Mouse (Mus musculus) limb, embryonic 15.5 days (tissue): ENCODE results near the gene St6galnac3. TPM values are rescaled to one million over a fixed set of nuclear protein-coding genes. Genes with fewer than 3 reads are reported as not detected.
A peak's percentile ranks its signal among the peaks of the same experiment; 100 is the strongest.

Experiments used
- ATAC-seq: fragments of 200-750 bp; cut with Nextera tagmentation; 2 replicates; pipeline ENCODE4 v1.8.0; 2017; ENCODE audit warnings: low read depth, moderate TSS enrichment; ENCODE audit not compliant: insufficient number of reproducible peaks, low FRiP score, low TSS enrichment
- H3K27ac ChIP-seq: fragments of 300-500 bp; sonication (generic); 2 replicates; pipeline ENCODE4 v1.5.1; 2015; ENCODE audit warnings: moderate library complexity, mild to moderate bottlenecking, inconsistent platforms
- H3K27me3 ChIP-seq: fragments of 300-500 bp; sonication (generic); 2 replicates; pipeline ENCODE4 v1.6.1; 2015; ENCODE audit warnings: inconsistent platforms
- H3K36me3 ChIP-seq: fragments of 300-500 bp; sonication (generic); 2 replicates; pipeline ENCODE4 v1.6.1; 2015; ENCODE audit warnings: inconsistent platforms
- H3K4me1 ChIP-seq: fragments of 300-500 bp; sonication (generic); 2 replicates; pipeline ENCODE4 v1.6.1; 2015; ENCODE audit warnings: inconsistent platforms
- H3K4me2 ChIP-seq: fragments of 300-500 bp; sonication (generic); 2 replicates; pipeline ENCODE4 v1.6.1; 2015; ENCODE audit warnings: mild to moderate bottlenecking, inconsistent platforms
- H3K4me3 ChIP-seq: fragments of 300-500 bp; sonication (generic); 2 replicates; pipeline ENCODE4 v1.5.1; 2015; ENCODE audit warnings: mild to moderate bottlenecking, inconsistent platforms
- H3K9ac ChIP-seq: fragments of 300-500 bp; sonication (generic); 2 replicates; pipeline ENCODE4 v1.6.1; 2015; ENCODE audit warnings: inconsistent platforms
- H3K9me3 ChIP-seq: fragments of 300-500 bp; sonication (generic); 2 replicates; pipeline ENCODE4 v1.6.1; 2016; ENCODE audit warnings: inconsistent platforms
- WGBS: fragments of 180-500 bp; shearing (Covaris S2); methylation state at CpG from one replicate; pipeline ENCODE4 v1.1.7; 2015; 5-methylcytosine and 5-hydroxymethylcytosine counted together
- polyA plus RNA-seq: library from polyadenylated mRNA; unstranded; fragments of >200 nt; fragmentation: Nextera tagmentation; extraction: Ambion mirVana; gene quantifications from 2 replicates; pipeline ENCODE4 v1.2.1, GENCODE M21; 2015

The St6galnac3 gene
- polyA plus RNA-seq, 1 experiment from 2014 or later, result 33.5 TPM

GRCm38 (mm10) chr3:153566100-153566499 lies 158.9 kb downstream of the St6galnac3 start:
- Histone ChIP-seq H3K4me2 (no peak overlapping the region), H3K27me3 (no peaks in the 10 kb centered on the region), H3K9ac (no peak overlapping the region), H3K4me1 (peaks cover 6% of the 10 kb centered on the region; the same call in 1 of the 2 replicates), H3K36me3 (no peaks in the 10 kb centered on the region), H3K9me3 (no peaks in the 10 kb centered on the region), H3K27ac (no peak overlapping the region), H3K4me3 (no peak overlapping the region)
- WGBS, result 93% methylated on average over 2 of the region's 2 CpGs
- ATAC-seq, result no peak

- ATAC-seq, result no peak
- no peak overlapping the region for H3K27ac ChIP-seq
- WGBS, result 77% methylated on average over 6 of the region's 6 CpGs
- H3K9ac ChIP-seq, result no peak overlapping the region
- H3K4me3 ChIP-seq, result no peak overlapping the region
- H3K36me3 ChIP-seq, result no peaks in the 10 kb centered on the region
- no peaks in the 10 kb centered on the region for H3K4me1 ChIP-seq
- H3K9me3 ChIP-seq, result no peaks in the 10 kb centered on the region
- no peaks in the 10 kb centered on the region for H3K27me3 ChIP-seq
- H3K4me2 ChIP-seq, result no peak overlapping the region
Measured at GRCm38 (mm10) chr3:153560897-153561296, 164.1 kb downstream of the St6galnac3 start.

GRCm38 (mm10) chr3:153559586-153559985 lies 165.4 kb downstream of the St6galnac3 start:
- H3K4me3 ChIP-seq, result no peak overlapping the region
- H3K9ac ChIP-seq, result no peak overlapping the region
- no peaks in the 10 kb centered on the region for H3K9me3 ChIP-seq
- no peak overlapping the region for H3K27ac ChIP-seq
- no peak overlapping the region for H3K4me2 ChIP-seq
- WGBS, result 90% methylated on average over 8 of the region's 8 CpGs
- no peak for ATAC-seq
- no peaks in the 10 kb centered on the region for H3K4me1 ChIP-seq
- H3K36me3 ChIP-seq, result no peaks in the 10 kb centered on the region
- H3K27me3 ChIP-seq, result no peaks in the 10 kb centered on the region

GRCm38 (mm10) chr3:153556621-153557020 lies 168.4 kb downstream of the St6galnac3 start:
- H3K4me2 ChIP-seq, result no peak overlapping the region
- H3K27ac ChIP-seq, result no peak overlapping the region
- ATAC-seq, result no peak
- no peak overlapping the region for H3K4me3 ChIP-seq
- 74% methylated on average over 11 of the region's 11 CpGs for WGBS
- no peaks in the 10 kb centered on the region for H3K36me3 ChIP-seq
- H3K4me1 ChIP-seq, result no peaks in the 10 kb centered on the region
- no peaks in the 10 kb centered on the region for H3K9me3 ChIP-seq
- no peak overlapping the region for H3K9ac ChIP-seq
- H3K27me3 ChIP-seq, result no peaks in the 10 kb centered on the region

- H3K9me3 ChIP-seq, result no peaks in the 10 kb centered on the region
- no peak overlapping the region for H3K9ac ChIP-seq
- 0 out of 2 replicates have a peak, but pooled peaks have one; percentile 10 for ATAC-seq
- H3K4me2 ChIP-seq, result no peak overlapping the region
- H3K4me3 ChIP-seq, result no peak overlapping the region
- H3K27me3 ChIP-seq, result no peaks in the 10 kb centered on the region
- H3K27ac ChIP-seq, result no peak overlapping the region
- H3K4me1 ChIP-seq, result no peaks in the 10 kb centered on the region
- WGBS, result 92% methylated on average over 3 of the region's 3 CpGs
- H3K36me3 ChIP-seq, result no peaks in the 10 kb centered on the region
Measured at GRCm38 (mm10) chr3:153553712-153554111, 171.3 kb downstream of the St6galnac3 start.

GRCm38 (mm10) chr3:153553226-153553625 lies 171.7 kb downstream of the St6galnac3 start:
- Histone ChIP-seq H3K27ac (no peak overlapping the region), H3K4me2 (no peak overlapping the region), H3K36me3 (no peaks in the 10 kb centered on the region), H3K4me3 (no peak overlapping the region), H3K27me3 (no peaks in the 10 kb centered on the region), H3K9ac (no peak overlapping the region), H3K9me3 (no peaks in the 10 kb centered on the region), H3K4me1 (no peaks in the 10 kb centered on the region)
- WGBS, result 87% methylated on average over 7 of the region's 7 CpGs
- 0 out of 2 replicates have a peak, but pooled peaks have one; percentile 30 for ATAC-seq

GRCm38 (mm10) chr3:153546936-153547683 lies 177.9 kb downstream of the St6galnac3 start:
- H3K27ac ChIP-seq, result no peak overlapping the region
- 76% methylated on average over 7 of the region's 7 CpGs for WGBS
- ATAC-seq, result no peak

GRCm38 (mm10) chr3:153539851-153540250 lies 185.1 kb downstream of the St6galnac3 start:
- no peaks in the 10 kb centered on the region for H3K9me3 ChIP-seq

More at GRCm38 (mm10) chr3:153546936-153547683, 177.9 kb downstream of the St6galnac3 start:
- Histone ChIP-seq H3K4me3 (no peak overlapping the region), H3K9me3 (no peaks in the 10 kb centered on the region), H3K4me2 (no peak overlapping the region), H3K9ac (no peak overlapping the region), H3K4me1 (no peaks in the 10 kb centered on the region), H3K27me3 (no peaks in the 10 kb centered on the region), H3K36me3 (no peaks in the 10 kb centered on the region)

GRCm38 (mm10) chr3:153538396-153538795 lies 186.6 kb downstream of the St6galnac3 start:
- H3K27ac ChIP-seq, result no peak overlapping the region
- H3K9me3 ChIP-seq, result no peaks in the 10 kb centered on the region
- H3K9ac ChIP-seq, result no peak overlapping the region
- no peak overlapping the region for H3K4me3 ChIP-seq
- no peaks in the 10 kb centered on the region for H3K27me3 ChIP-seq
- no peak for ATAC-seq
- no peaks in the 10 kb centered on the region for H3K36me3 ChIP-seq
- 14% methylated on average over 2 of the region's 2 CpGs for WGBS
- H3K4me1 ChIP-seq, result no peaks in the 10 kb centered on the region
- H3K4me2 ChIP-seq, result no peak overlapping the region

More at GRCm38 (mm10) chr3:153539851-153540250, 185.1 kb downstream of the St6galnac3 start:
- no peaks in the 10 kb centered on the region for H3K4me1 ChIP-seq
- no peaks in the 10 kb centered on the region for H3K36me3 ChIP-seq
- no peak overlapping the region for H3K9ac ChIP-seq
- H3K4me2 ChIP-seq, result no peak overlapping the region
- no peak overlapping the region for H3K4me3 ChIP-seq
- no peak overlapping the region for H3K27ac ChIP-seq
- WGBS, result 91% methylated on average over 14 of the region's 14 CpGs
- no peak for ATAC-seq
- H3K27me3 ChIP-seq, result no peaks in the 10 kb centered on the region

GRCm38 (mm10) chr3:153537435-153537834 lies 187.5 kb downstream of the St6galnac3 start:
- no peak for ATAC-seq
- Histone ChIP-seq H3K4me2 (no peak overlapping the region), H3K4me3 (no peak overlapping the region), H3K9ac (no peak overlapping the region), H3K27ac (no peak overlapping the region), H3K36me3 (no peaks in the 10 kb centered on the region), H3K27me3 (no peaks in the 10 kb centered on the region), H3K4me1 (no peaks in the 10 kb centered on the region), H3K9me3 (no peaks in the 10 kb centered on the region)
- WGBS, result 87% methylated on average over 3 of the region's 3 CpGs

- ATAC-seq, result no peak
- Histone ChIP-seq H3K4me2 (no peak overlapping the region), H3K27ac (no peak overlapping the region), H3K9me3 (no peaks in the 10 kb centered on the region), H3K4me1 (no peaks in the 10 kb centered on the region), H3K27me3 (no peaks in the 10 kb centered on the region), H3K36me3 (no peaks in the 10 kb centered on the region), H3K4me3 (no peak overlapping the region), H3K9ac (no peak overlapping the region)
- WGBS, result 74% methylated on average over 4 of the region's 4 CpGs
Measured at GRCm38 (mm10) chr3:153536260-153536659, 188.7 kb downstream of the St6galnac3 start.

GRCm38 (mm10) chr3:153529174-153529573 lies 195.8 kb downstream of the St6galnac3 start:
- Histone ChIP-seq H3K4me1 (0 out of 2 replicates have a peak, but pooled peaks cover 2% of the 10 kb centered on the region), H3K4me2 (no peak overlapping the region), H3K4me3 (no peak overlapping the region), H3K9ac (no peak overlapping the region), H3K9me3 (no peaks in the 10 kb centered on the region), H3K36me3 (no peaks in the 10 kb centered on the region), H3K27ac (no peak overlapping the region), H3K27me3 (no peaks in the 10 kb centered on the region)
- no peak for ATAC-seq
- 83% methylated on average over 6 of the region's 6 CpGs for WGBS
